Mouse (Mus musculus): ENCODE measurements around the gene Dnah17.

- no peak for TF ChIP-seq CTCF (IDR thresholded peaks at IDR 0.05; ENCODE audit: extremely low read depth, insufficient read length, insufficient replicate concordance, low read depth, low read length)
- no peak for TF ChIP-seq POLR2A (IDR thresholded peaks at IDR 0.05; ENCODE audit: low read depth, low read length)
Observed at GRCm38 (mm10) chr11:118121592-118121991, 8.8 kb downstream of the Dnah17 start.

Measured in small intestine, adult 2 months (tissue).